Mouse (Mus musculus): ENCODE results near the gene Olfr510.

The Olfr510 gene

DNA sequence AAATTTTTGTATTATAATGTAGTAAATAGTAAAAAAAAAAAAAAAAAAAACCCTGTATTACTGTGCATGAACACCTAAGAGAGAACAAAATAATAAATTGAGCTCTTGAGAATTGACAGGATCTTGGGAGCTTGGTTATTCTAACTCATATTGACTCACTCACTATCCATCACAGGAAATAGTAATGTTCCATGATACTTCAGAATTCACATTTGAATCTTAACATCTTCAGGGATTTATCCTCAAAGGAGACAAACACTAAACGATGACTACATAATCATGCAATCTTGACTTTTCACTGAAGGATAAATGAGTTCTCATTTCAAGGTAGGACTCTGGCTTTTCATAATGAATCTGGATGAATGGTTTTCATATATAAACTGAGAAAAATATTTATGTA is at the start of gene Olfr510:
Olfr510 (plus strand) TSS at position 301 of the 400 bp plus-strand sequence.
- DNase-seq (ENCODE audit: low spot score), result no peak

- peak; percentile 3 for DNase-seq (ENCODE audit: low spot score)
Observed at GRCm38 (mm10) chr7:108616781-108617180, 49.4 kb upstream of the Olfr510 start.

DNA sequence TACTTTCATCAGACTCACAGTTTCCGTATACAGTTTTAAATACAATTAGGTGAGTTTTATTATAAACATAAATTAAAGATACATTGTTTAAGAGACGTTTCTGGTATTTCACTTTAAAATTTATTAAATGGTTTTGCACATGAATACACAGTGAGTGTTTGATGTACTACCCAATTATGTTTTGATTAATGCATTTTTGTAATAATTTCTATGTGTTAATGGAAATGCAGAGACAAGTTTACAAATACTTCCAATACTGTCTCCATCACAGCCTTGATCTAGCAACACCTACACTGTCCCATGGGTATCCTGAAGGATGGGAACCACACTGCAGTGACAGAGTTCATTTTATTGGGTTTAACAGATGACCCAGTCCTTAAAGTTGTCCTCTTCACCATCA is 44.7 kb upstream of the Olfr510 start, which contains the start of gene Olfr507:
Olfr507 (plus strand) TSS at position 301 of the 400 bp plus-strand sequence.
- DNase-seq (ENCODE audit: low spot score), result no peak

- DNase-seq (ENCODE audit: low spot score), result no peak
Observed at GRCm38 (mm10) chr7:108629694-108630093, 36.5 kb upstream of the Olfr510 start, which contains the start of gene Olfr508. Gene Olfr508, plus strand, starts transcription at chr7:108629994.

DNA sequence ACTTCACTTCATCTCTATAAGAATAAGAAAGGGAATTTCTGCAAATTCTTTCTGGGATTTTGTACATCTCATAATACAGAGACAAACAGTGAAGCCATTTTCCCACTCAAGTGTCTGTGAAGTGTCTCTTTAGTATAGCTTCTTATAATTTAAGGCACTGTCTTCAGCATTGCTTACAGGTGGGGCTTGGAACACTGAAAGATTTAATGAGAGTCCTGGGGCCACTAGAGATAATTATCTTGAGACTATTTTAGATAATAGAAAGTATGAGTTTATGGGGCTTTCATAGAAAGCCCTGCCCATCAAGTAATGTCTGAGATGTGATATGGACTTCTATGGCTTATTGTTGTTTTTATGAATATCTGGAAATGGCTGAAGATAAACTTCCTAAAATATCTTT is 14.4 kb upstream of the Olfr510 start, which contains the start of gene Olfr509:
Olfr509 (minus strand) TSS at position 101 of the 400 bp plus-strand sequence.
- no peak for DNase-seq (ENCODE audit: low spot score)

DNA sequence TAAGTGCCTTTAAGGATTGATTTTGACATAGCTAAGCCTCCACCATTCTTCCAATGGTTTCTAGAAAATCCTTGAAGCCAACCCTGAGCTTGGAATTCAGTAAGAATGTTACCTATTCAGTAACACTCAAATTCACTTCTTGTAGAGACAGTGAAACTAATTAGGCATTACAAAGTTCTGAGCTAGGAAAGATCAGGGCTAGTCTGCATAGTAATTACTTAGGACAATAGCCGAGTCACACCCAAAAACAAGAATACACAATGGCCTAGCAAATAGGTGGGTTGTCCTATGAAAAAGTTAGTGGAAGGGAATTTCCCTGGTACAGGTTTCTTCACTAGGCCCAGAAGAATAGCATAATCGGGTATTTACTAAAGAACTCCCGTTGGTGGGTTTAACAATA is 3.8 kb upstream of the Olfr510 start:
- DNase-seq (ENCODE audit: low spot score), result no peak

- no peak for DNase-seq (ENCODE audit: low spot score)
Observed at GRCm38 (mm10) chr7:108671058-108671457, 4.8 kb downstream of the Olfr510 start.

- no peak for DNase-seq (ENCODE audit: low spot score)
Observed at GRCm38 (mm10) chr7:108678886-108679285, 12.7 kb downstream of the Olfr510 start.

DNA sequence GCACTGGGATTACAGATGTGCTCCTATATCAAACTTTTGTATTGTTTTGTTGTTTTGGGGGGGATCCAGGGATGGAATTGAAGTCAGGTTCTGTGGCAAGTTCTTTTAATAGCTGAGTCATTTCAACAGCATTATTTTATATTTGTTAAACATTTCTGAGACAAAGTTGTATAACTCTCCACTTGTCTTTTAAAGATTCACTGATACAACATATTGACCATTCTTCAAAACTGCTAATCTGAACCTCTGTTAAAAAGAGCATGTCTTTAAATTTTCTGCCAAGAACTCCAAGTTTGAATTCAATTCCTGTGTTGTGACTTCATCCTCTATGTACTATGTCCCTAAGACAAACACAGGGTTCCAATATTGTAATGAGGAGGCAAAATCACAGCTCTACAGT is 46.8 kb downstream of the Olfr510 start, which contains the start of gene Olfr512:
Olfr512 (plus strand) TSS at position 301 of the 400 bp plus-strand sequence.
- DNase-seq (ENCODE audit: low spot score), result no peak
